Mouse (Mus musculus) c-Kit-positive CD71-negative TER-119-negative erythroid progenitor cells, embryonic 14.5 days (primary cell): Measurements from ENCODE around the gene Wnk4.
A peak's percentile ranks its signal among the peaks of the same experiment; 100 is the strongest.

Experiments
- DNase-seq: peaks from one replicate; pipeline ENCODE4 v3.0.0-alpha.2; 2013; ENCODE audit warnings: low read depth

The Wnk4 gene

DNA sequence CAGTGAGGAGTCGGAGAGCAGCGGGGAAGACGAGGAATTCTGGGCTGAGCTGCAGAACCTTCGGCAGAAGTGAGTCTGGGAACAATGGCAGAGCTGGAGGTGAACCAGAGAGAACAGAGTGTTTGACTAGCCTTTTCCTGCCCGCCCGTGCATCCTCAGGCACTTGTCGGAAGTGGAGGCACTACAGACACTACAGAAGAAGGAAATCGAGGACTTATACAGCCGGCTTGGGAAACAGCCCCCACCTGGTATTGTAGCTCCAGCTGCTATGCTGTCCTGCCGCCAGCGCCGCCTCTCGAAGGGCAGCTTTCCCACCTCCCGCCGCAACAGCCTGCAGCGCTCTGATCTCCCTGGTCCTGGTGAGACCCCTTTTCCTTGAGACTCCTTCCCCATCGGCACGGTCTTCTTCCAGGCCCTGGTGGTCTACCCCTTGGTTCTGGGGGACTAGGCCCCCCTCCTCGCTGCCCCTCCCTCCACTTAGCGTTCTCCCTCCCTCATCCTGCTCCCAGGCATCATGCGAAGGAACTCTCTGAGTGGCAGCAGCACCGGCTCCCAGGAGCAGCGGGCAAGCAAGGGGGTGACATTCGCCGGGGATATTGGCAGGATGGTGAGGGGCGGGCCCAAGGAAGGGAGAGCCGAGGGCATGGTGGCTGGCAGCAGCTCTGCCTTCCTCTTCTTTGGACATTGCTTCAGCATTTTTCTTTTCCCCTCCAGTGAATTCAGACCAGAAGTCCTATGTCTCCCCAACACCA, 16.1 kb downstream of the Wnk4 start:
- no peak for DNase-seq

DNA sequence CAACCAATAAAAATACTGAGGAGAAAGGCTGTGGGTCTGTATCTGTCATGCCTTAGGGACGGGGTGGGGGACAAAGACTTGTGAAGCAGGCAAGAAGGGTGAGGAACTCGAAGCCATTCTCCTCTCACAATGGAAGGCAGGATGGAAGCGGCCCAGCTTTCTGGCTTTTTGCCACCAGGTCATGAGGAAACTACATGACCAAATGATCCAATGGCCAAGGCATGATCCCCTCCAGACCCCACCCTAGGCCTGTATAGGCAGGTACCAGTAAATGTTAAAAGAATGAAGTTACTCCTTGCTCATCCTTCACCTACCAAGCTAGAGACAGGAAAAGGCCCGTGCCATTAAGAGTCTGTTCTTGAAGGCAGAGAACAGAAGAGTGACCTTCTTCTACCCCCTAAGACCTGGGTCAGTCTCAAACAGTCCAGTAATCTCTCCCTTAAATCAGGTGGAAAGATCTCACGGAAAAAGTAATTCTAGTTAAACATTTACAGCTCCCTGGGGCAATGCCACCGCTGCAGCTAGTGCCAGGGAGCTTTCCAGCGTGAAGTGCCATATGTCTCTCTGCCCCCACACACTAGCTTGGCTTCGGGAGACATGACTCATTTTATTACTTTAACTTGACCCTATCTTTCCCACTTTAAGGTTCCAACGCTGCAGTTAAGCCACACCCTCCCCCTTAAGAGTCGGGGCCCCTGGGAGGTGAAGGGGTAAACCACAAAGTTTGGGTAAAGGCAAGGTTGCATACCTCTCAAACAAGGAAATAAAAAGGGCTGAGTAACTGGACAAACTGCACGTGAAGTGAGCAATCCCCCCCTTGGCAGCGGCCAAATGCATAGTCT, 17.2 kb downstream of the Wnk4 start:
- no peak for DNase-seq

DNA sequence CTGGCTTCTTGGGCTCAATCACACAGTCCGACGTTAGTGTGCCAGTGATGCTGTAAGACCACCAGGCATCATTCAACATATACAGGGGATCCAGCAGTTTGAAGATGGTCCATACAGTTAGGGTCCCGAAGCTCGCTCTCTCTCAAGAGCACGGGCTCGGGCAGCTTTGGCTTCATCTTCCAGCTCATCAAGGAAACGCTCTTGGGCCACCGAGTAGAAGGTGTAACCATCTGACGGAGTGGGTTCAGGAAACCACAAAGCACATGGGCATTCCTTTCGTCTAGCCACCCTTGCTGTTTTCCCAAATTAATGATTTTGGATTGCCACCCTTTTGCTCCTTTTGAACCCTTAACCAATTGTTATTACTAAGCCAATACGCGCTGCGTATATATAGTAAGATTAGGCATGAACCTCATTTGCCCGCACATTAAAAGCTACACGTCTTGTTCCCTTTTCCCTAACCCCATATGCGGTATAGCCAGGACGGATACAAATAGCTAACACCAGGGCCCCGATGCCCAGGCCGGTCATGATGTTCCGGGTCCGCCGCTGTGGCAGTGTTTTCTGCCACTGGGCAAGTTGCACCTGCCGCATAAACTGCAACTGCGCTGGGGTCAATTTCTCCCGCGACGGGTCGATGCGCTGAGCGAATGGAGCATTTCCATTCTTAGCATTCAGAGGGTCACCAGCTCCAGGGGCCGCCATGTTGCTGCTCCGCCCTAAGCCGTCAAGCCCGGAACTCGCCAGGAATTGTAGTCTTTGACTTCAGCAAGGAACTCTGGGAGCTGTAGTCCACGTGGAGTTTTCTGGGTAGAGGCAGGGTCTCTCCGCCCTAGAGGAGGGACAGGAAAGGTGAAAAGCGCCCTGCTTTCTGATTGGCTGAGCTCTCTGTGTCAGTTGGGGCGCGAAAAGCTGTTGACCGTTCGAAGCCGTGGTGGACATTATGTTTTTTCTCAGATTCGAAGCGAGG, 18.1 kb downstream of the Wnk4 start, which contains the start of the genes Cntd1 and Coa3:
TSS of gene Cntd1 (plus strand) at position 790 of the 970 bp plus-strand sequence.
TSS of gene Coa3 (minus strand) at position 892 of the 970 bp plus-strand sequence.
- DNase-seq = peak; percentile 80

DNA sequence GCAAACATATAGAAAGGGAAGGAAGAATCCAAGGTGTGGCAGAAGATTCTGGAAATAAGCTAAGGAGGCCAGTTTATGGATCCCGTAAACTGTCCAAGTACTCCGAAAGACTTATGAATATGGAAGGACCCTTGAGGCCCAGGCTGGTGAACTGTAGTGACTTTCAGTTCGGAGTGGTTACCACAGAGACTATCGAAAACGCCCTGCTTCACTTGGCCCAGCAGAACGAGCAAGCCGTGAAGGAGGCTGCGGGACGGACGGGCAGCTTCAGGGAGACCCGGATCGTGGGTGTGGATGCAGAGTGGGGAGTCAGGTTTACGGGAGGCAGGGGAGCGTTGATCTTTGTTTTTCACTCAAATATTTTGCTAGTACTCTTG, 18.8 kb downstream of the Wnk4 start:
- DNase-seq = no peak

DNA sequence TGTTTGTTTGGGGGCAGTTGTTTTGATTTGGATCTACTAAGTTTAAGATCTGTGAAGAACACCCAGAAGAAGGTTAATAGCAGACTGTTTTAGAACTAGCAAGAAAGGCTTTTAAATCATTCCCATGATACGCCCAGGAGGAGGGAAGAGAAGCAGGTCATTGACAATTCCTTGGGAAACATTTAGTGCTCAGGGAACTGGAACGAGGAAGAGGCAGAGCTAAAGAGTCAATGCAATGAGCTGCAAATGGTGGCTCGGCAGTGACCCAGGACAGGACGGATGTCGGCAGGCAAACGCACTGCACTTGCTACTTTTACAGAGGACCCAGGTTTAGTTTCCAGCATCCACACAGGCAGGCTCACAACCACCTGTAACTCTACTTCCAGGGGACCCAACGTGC, 20.5 kb downstream of the Wnk4 start:
- DNase-seq = no peak

DNA sequence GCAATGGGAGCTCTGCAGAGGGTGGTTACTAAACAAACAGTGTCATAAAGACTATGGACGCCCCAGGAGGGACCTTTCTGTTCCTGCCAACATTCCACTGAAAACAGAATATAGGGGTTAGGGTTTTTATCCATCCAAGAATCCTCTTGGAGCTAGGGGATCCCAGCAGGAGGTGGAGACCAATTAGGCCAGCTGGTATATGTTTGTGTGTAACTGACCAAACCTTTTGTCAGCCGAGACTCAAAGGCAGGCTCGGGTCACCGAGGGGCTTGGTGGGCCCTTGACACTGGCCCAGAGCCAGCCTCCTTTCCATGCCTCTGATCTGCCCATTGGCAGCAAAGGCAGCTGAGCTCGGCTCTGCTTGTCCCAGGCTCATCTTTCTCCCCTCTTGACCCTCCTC, 22.5 kb downstream of the Wnk4 start:
- DNase-seq = no peak

DNA sequence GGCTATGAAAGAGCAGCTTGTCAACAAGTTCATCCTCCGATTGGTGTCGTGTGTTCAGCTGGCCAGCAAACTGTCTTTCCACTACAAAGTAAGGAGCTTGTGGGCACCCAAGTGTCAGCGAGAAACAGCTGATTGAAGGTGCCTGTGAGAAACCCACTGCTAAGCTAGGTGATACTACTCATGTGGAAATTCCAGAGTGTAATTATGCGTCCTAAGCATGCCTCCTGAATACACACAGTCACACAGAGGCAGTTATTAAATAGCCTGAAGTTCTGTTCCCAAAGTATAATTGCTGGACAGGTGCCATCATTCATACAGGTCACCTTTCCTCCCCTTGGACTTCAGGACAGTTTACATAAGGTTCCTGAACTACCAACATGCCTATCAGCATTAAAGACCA, 23.4 kb downstream of the Wnk4 start:
- no peak for DNase-seq

DNA sequence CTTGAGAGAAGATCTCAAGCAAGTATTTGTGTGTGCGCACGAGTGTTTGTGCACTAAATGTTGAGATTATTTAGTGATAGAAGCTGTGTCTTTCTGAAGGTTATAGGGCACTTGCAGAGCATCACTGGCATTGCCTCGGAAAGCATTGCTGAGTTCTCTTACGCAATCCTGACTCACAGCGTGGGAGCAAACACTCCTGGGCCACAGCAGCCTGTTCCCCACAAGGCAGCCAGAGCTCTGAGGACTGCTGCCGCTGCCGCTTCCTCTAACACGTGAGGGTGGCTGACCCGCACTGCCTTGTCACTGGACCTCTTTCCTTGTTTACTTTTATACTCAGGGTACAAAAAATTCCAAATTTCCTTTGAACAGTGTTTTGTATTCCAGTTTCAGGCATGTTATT, 26.9 kb downstream of the Wnk4 start:
- no peak for DNase-seq

DNA sequence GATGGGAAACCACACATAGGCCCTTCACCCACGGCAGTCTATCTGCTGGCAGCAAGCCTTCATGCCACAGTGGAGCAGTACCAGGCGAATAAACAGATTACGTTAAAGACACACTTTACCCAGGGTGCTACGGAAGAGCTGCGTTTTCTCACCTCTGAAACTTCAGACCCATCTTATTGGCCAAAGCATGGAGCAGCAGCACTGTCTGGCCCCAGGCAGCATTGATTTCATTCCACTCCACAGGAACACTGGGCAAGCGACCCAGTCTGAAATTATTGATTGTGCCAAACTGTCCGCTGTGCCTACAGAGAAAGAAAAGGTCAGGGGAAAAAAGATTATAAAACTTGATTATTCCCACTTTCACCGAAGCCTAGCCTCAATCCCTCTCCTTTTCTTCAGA, 30.9 kb downstream of the Wnk4 start:
- no peak for DNase-seq

DNA sequence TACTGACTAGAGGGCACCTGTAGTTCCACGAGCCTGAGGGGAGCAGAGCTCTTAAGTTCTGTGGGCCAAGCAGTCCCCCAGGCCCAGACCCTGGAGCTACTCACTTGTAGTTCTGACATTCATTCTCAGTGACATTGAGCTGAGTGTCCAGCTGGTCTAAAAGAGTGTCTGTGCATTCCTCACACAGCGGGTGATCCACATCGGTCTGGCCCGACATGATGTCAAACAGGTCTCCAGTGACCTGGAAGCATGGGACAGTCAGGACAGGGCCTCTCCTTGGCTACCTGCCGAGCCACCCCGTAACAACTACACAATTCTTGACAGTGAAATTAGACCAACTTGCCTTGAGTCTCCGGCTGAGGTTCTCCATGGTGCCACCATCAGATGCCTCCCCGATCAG, 34.8 kb downstream of the Wnk4 start:
- DNase-seq = no peak

DNA sequence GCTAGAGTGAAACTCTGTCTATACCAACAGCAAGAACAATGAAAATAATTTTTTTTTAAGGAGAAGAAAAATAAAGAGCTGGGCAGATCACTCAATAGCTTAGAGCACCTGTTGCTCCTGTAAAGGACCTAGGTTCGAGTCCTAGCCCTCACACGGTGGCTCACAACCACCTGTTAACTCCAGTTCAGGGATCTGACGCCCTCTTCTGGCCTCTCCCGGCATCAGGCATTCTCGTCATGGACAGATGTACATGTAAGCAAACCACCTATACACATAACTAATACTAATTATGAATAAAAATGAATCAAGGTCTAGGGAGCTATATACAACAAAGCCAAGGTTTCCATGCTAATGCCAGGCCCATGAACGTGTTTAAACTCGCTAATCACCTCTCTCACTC, 40.5 kb downstream of the Wnk4 start:
- DNase-seq = no peak

DNA sequence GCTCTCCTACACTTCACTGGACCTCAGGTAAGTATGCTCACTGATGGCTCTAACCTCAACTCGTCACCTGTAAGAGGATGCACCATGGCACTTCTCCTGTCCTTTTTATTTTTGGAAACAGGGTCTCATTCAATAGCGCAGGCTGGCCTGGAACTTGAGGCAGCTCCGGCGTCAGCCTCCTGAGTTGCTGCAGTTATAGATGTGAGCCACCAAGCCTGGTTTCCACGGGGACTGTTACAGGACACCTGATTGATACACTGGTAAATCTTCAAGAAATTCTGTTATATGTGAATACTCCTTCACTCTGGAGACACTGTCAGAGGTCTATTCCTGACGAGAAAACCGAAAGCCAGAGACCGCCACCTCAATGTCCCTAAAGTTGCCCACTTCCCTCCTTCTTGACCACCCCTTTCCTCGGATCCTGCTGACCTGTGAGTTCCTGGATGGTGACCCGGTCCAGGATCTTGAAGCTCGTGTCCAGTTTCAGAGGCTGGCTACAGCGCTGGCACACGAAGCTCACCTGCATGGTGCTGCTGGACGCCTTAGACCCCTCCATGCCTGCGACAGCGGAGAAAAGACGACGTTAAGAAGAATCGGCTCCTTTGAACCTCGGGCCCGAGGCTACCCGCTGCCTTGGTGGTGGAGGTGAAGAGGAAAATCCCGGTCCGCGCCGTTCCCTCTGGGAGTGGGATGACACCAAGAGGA, 41.1 kb downstream of the Wnk4 start:
- no peak for DNase-seq

DNA sequence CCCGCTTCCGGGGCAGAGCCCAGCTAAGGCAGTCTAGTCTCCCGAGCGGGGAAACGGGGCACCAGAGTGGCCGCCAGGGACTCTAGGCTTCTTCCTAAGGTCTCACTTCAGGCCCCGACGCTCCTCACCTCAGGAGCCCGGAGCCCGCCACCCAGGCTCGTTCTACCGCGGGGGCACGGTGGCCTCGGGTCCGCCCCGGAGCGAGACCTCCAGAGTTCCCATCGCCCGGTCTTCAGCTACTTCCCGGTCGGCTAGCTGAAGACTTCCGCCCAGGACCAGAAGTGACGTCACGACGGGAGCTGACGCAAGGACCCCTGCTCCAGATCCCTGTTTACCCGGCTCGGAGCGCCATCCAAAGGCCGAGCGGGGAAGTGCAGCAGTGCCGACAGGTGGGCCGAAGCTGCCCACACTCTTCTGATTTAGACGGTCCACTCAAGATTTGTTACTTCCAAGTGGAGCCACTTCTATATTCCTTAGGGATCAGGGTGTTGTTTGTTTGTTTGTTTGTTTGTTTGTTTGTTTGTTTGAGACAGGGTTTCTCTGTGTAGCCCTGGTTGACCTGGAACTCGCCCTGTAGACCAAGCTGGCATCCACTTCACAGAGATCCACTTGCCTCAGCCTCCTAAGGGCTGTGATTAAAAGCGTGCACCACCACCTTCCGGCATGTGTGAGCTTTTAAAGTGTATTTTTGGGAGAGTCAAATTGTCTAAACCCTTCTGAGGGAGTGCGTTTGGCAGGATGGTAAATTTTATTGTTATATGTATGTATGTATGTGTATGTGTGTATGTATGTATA, 41.8 kb downstream of the Wnk4 start, which contains the start of gene Becn1:
TSS of gene Becn1 (minus strand) at position 283 of the 795 bp plus-strand sequence.
- DNase-seq = peak; percentile 96

DNA sequence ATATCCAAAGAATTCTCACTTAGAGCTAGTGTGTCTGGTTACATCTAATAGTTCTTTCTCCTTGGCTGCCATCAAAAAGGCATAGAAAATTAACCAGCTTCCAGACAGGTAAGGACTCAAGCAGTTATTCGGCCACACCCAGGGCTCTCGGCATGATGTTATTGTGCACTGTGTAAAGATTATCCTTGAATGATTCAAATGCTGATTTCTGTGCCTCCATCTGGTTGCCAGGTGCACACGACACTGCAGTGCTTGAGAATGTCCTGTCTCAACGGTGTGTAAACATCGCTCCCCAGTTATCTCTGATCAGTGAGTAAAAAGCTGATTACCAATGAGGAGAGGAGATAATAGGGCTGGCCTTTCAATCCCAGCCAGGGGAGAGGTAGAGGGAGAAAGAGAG, 47.4 kb downstream of the Wnk4 start:
- no peak for DNase-seq

DNA sequence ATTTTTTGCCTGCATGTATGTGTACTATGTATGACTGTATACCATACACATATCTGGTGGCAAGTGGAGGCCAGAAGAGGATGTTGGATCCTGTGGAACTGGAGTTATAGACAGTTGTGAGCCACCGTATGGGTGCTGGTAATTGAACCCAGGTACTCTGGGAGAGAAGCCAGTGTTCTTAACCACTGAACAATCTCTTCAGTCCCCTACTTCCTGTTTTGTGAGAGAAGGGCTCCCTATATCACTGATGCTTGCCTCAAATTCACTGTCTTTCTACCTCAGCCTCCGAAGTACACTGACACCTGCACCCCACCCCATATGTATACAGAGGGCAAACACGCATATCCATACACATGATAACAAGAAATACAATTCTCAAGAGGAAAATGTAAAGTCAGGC, 50.7 kb downstream of the Wnk4 start:
- DNase-seq = no peak

DNA sequence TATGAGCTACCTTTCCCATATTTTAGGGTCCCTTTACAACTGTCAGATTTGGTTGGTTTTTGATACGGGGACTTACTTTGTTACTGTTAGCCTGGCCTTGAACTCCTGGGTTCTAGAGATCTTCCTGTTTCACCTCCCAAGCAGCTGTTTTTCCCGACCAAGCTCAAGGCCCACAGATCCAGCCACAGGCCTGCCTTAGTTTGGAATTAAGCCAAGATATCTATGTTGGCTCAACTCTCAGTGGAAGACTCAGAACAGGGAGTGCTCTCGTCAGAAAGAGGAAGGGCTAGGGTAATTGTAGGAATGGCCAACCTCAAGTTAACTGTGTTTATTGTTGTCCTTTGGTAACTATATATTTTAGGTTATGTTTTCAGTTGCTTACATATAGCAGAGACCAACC, 51.8 kb downstream of the Wnk4 start:
- DNase-seq = no peak

DNA sequence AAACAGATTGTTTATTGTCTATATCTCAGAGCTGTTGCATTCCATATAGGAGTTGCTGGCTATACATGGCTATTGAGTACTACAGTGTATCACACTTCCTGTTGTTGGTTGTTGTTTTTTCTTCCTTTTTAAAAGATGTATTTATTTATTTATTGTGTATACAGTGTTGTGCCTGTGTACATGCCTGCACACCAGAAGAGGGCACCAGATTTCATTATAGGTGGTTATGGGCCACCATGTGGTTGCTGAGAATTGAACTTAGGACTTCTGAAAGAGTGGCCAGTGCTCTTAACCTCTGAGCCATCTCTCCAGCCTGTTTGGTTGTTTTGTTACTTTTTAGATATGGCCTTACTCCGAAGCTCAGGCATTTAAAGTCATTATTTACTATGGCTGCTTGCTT, 54.2 kb downstream of the Wnk4 start:
- DNase-seq = no peak

DNA sequence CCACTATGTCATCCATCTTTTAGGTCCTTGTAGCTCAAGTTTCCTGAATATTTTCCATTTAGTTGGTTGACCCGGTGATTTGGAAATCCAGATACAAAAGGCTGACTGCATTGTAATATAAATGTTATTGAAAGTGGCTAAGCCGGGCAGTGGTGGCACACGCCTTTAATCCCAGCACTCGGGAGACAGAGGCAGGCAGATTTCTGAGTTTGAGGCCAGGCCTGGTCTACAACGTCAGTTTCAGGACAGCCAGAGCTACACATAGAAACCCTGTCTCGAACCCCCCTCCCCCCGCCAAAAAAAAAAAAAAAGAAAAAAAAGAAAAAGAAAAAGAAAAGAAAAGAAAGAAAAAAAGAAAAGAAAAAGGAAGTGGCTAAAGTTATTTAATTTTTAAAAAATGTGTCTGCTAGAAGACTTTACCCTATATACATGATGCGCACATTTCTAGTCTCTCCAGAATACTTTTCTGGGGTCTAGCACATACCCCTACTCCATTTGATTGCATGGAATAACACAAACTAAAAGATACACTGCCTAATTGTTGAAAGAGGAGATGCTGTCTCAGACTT, 54.8 kb downstream of the Wnk4 start:
- no peak for DNase-seq

DNA sequence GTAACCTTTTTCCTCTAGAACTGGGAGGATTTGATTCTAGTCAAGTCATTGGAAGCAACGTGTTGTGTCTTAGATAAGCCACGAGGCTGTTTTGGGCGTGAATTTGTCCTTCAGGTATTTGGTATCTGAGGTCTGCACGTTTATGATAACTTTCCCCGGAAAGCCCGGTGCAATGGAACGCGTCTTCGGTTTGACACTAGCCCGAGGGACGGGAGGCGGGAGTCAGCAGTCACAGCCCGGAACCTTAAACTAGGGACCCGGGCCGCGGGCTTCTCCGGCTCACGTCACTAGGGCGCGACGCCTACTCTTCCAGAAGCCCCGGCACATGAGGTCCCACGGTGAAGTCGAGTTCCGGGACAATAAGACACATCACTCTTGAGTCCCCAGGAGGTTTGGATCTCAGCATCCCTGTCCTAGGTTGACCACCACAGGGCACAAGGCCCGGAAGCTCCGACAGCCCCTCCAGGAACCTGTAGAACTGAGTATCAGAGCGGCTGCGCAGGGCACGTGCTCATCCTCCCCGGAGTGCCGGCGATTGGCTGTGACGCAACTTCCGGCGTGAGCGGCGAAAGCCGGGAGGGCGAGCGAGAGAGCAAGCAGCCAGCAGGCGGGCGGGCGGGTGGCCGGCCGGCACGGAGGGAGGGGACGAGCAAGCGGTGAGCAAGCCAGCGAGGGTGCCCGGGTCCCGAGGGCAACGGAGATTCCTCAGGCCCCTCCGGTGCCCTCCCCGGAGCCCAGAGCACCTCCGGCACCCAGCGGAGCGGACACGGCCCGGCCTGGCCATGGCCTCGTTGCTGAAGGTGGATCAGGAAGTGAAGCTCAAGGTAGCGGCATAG, 55.5 kb downstream of the Wnk4 start, which contains the start of gene Psme3:
TSS of gene Psme3 (plus strand) at position 549 of the 836 bp plus-strand sequence.
- DNase-seq = peak; percentile 88
